Mouse (Mus musculus): Measurements from ENCODE around the gene Capzb.

DNA sequence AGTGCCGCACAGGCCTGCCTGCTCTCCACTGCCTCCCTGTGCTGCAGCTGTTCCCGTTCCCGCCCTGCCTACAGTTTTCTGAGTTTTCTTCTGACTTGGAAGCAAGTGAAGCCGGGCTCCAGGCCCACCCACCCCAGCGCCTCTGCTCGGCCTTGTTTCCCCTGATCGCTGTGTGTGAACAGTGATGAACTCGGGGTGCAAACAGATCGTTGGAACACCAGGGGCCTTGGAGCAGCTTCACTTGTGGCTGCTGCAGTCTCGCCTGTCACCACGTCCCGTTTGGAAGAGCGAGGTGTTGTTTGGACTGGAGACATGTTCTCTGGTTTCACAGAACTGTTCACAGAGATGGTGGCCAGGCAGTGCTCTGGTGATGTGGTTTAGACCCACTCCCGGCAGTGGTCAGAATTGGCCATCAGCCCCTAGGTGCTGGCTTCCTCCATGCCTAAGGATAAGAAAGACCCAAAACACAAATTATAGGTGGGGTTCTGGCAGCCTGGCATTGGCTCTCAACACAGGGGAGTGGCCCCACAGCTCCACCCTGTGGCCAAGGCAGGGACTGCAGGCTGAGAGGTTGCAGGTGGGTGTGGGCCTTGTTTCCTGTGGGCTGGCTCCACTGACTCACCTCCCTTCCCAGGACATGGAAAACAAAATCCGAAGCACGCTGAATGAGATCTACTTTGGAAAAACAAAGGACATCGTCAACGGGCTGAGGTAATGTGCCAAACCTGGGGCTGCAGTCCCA is 94.6 kb downstream of the Capzb start:
- TF ChIP-seq CTCF (IDR thresholded peaks at IDR 0.05; ENCODE audit: borderline replicate concordance, control insufficient read depth, extremely low read depth, insufficient read depth, low read length, poor library complexity) (peak; percentile 94), POLR2A (IDR thresholded peaks at IDR 0.05; ENCODE audit: control insufficient read depth, extremely low read depth, insufficient read depth, low read length, poor library complexity) (no peak)
